ENCODE assay signal across 28 mouse cellular contexts in genomic region chr12:40154188-40154587, GRCm38 (mm10). TPM values are rescaled to one million over a fixed set of nuclear protein-coding genes. Genes with fewer than 3 reads are reported as not detected.
A peak's percentile ranks its signal among the peaks of the same experiment; 100 is the strongest.
DNase-seq lines count a peak whose midpoint lies in the region; ATAC-seq lines count a peak whose summit lies in the region.
"Had no signal": no experiment of that assay in that cellular context is flagged by ENCODE, and none has a peak within 500 bp of the region (broad histone marks: within the 10 kb centered on the region; RNA-seq: fewer than 3 reads in every experiment).

No protein-coding gene starts in this region.

- 83% methylated on average over 6 of the region's 6 CpGs for WGBS in intestine, embryonic 16.5 days

- DNase-seq in 416B (ENCODE audit: low read depth) (peak; percentile 80), MEL-GATA-1-ER (ENCODE audit: extremely low read depth, low read depth) (peak; percentile 39)
- no peak for DNase-seq in kidney, adult 18-20 months
- DNase-seq in spleen, adult 12 weeks (ENCODE audit: low spot score) = no peak
- DNase-seq: adrenal gland, adult 2 months; adrenal gland, postnatal 25 days; cerebellum, adult 11-12 months; cerebellum, adult 8-10 months; cerebellum, postnatal 10 days; cerebellum, postnatal 36 days; gastrocnemius, postnatal 25 days; heart, adult 2 months; heart, postnatal 14 days; kidney, adult 11 months had no signal

- H3K36me3 ChIP-seq in intestine, embryonic 16.5 days (ENCODE audit: control insufficient read depth, insufficient read depth, low read length) = no peaks in the 10 kb centered on the region
- H3K36me3 ChIP-seq: embryonic facial prominence, embryonic 13.5 days; forebrain, embryonic 12.5 days; forebrain, embryonic 15.5 days; heart, embryonic 10.5 days; heart, embryonic 13.5 days; hindbrain, embryonic 12.5 days; hindbrain, embryonic 15.5 days had no signal

- peak; percentile 44 for ATAC-seq in megakaryocyte progenitor cell, adult 5-6 weeks (replicated peaks; ENCODE audit: poor library complexity)
- ATAC-seq in intestine, embryonic 16.5 days = no peak
- ATAC-seq: CD4-positive, CD25-positive, alpha-beta regulatory T cell, adult 4 months; forebrain, embryonic 15.5 days had no signal

- H3K27me3 ChIP-seq in intestine, embryonic 16.5 days (replicated peaks; ENCODE audit: control insufficient read depth, insufficient read depth, low read length) = no peaks in the 10 kb centered on the region
- H3K27me3 ChIP-seq: embryonic facial prominence, embryonic 13.5 days; forebrain, embryonic 12.5 days; forebrain, embryonic 15.5 days; heart, embryonic 13.5 days; hindbrain, embryonic 12.5 days; hindbrain, embryonic 15.5 days had no signal

- H3K4me1 ChIP-seq in intestine, embryonic 16.5 days (ENCODE audit: control insufficient read depth, insufficient read depth, low read length) = no peaks in the 10 kb centered on the region; the same call in 1 of the 2 replicates
- H3K4me1 ChIP-seq: forebrain, embryonic 12.5 days; forebrain, embryonic 15.5 days; heart, embryonic 10.5 days; heart, embryonic 13.5 days; hindbrain, embryonic 12.5 days; hindbrain, embryonic 15.5 days had no signal

- H3K27ac ChIP-seq in intestine, embryonic 16.5 days (ENCODE audit: low read length) = no peak overlapping the region
- H3K27ac ChIP-seq: embryonic facial prominence, embryonic 13.5 days; forebrain, embryonic 12.5 days; forebrain, embryonic 15.5 days; heart, adult 2 months; heart, embryonic 10.5 days; heart, embryonic 13.5 days; hindbrain, embryonic 12.5 days; hindbrain, embryonic 15.5 days had no signal

- no peak overlapping the region for H3K4me3 ChIP-seq in intestine, embryonic 16.5 days (ENCODE audit: low read length)
- H3K4me3 ChIP-seq: embryonic facial prominence, embryonic 13.5 days; erythroblast, embryonic 14.5 days; forebrain, embryonic 12.5 days; forebrain, embryonic 15.5 days; heart, adult 2 months; heart, embryonic 10.5 days; heart, embryonic 13.5 days; hindbrain, embryonic 12.5 days; hindbrain, embryonic 15.5 days had no signal

- H3K9me3 ChIP-seq in intestine, embryonic 16.5 days (ENCODE audit: control insufficient read depth, low read length) = no peaks in the 10 kb centered on the region
- H3K9me3 ChIP-seq: embryonic facial prominence, embryonic 13.5 days; forebrain, embryonic 12.5 days; forebrain, embryonic 15.5 days; heart, embryonic 10.5 days; heart, embryonic 13.5 days; hindbrain, embryonic 12.5 days; hindbrain, embryonic 15.5 days had no signal

- H3K4me2 ChIP-seq in intestine, embryonic 16.5 days (ENCODE audit: low read depth, low read length) = no peak overlapping the region
- H3K4me2 ChIP-seq: embryonic facial prominence, embryonic 13.5 days; forebrain, embryonic 12.5 days; forebrain, embryonic 15.5 days; heart, embryonic 13.5 days; hindbrain, embryonic 12.5 days; hindbrain, embryonic 15.5 days had no signal

- no peak overlapping the region for H3K9ac ChIP-seq in intestine, embryonic 16.5 days (ENCODE audit: low read depth, low read length)
- H3K9ac ChIP-seq: embryonic facial prominence, embryonic 13.5 days; forebrain, embryonic 12.5 days; forebrain, embryonic 15.5 days; heart, embryonic 13.5 days; hindbrain, embryonic 12.5 days; hindbrain, embryonic 15.5 days had no signal

RNA-seq across cellular contexts. Expression of gene Scin, which starts 20.2 kb away (rescaled TPM):
- total RNA-seq in megakaryocyte progenitor cell, adult 5-6 weeks (2015) = 1.8 and 2.9 TPM in 2 replicates
- total RNA-seq in megakaryocyte progenitor cell, adult 5-6 weeks (2017) = 3.2 and 4.6 TPM in 2 replicates
- polyA plus RNA-seq in intestine, embryonic 16.5 days (2015; fragmentation: Nextera tagmentation; extraction: Ambion mirVana) = 67.5 and 79.3 TPM in 2 replicates
- polyA plus RNA-seq: C2C12; forebrain, embryonic 15.5 days had no signal

RNA-seq across cellular contexts. Expression of gene Lsmem1, which starts 45.1 kb away (rescaled TPM):
- total RNA-seq in megakaryocyte progenitor cell, adult 5-6 weeks (2015) = not detected in 2 replicates
- 0.24 and 0.54 TPM in 2 replicates for total RNA-seq in megakaryocyte progenitor cell, adult 5-6 weeks (2017)
- not detected in 2 replicates for polyA plus RNA-seq in intestine, embryonic 16.5 days (2015; fragmentation: Nextera tagmentation; extraction: Ambion mirVana)
- total RNA-seq: adrenal gland, postnatal 25 days had no signal
- polyA plus RNA-seq: adrenal gland, adult 2 months; CD4-positive, CD25-positive, alpha-beta regulatory T cell, adult 4 months; embryonic facial prominence, embryonic 13.5 days; erythroblast, embryonic 14.5 days; forebrain, embryonic 15.5 days; gonadal fat pad, adult 2 months; hindbrain, embryonic 12.5 days; intestine, embryonic 14.5 days had no signal

Comparison
In these comparisons a context has a peak if more than half of its experiments do, and no peak if none do; other contexts are left out.
1. DNase-seq: peak in 416B (single experiment) and MEL-GATA-1-ER (single experiment); none in kidney, adult 18-20 months (single experiment) and spleen, adult 12 weeks (single experiment).